Mouse (Mus musculus) kidney, adult 2 months (tissue): ENCODE measurements around the gene Snd1.

Experiments
- CTCF ChIP-seq: fragments of 200-500 bp; conservative IDR thresholded peaks from 2 replicates; pipeline ENCODE4 v1.5.1; 2011; ENCODE audit warnings: low read depth, mild to moderate bottlenecking, control low read depth, low read length, moderate library complexity, mixed read lengths; ENCODE audit not compliant: insufficient read depth, insufficient read length
- POLR2A ChIP-seq: fragments of 200-500 bp; IDR thresholded peaks from one replicate; pipeline ENCODE4 v1.6.1; 2011; ENCODE audit warnings: low read depth, low read length, control low read depth

DNA sequence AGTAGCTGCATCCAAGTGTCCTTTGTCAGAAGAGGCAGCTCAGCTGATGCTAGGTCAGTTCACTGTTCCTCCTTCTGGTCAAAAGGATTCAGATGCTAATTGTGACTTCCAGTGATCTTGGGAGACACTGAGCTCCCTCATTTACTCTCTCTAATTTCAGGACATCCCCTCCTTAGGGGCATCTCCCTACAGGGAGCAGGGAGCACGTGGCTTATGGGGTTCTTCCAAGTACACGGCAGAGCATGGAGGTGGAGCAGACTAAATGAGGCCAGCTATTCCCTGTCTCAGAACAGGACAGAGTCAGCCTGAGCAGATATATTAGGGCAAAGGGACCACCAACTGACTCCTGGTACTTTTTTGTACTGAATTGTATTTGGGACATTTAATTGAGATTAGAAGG lies 385.5 kb downstream of the Snd1 start:
- TF ChIP-seq CTCF (no peak), POLR2A (no peak)
